Mouse (Mus musculus): ENCODE measurements around the gene Slc8a2. TPM values are rescaled to one million over a fixed set of nuclear protein-coding genes. Genes with fewer than 3 reads are reported as not detected.

Slc8a2 gene
- total and polyA plus RNA-seq, 3 experiments = 0.04 to 0.10 TPM; not detected in 1

- Histone ChIP-seq H3K4me2 (ENCODE audit: insufficient read depth, low read depth, poor library complexity, severe bottlenecking) (no peak overlapping the region), H3K4me1 (ENCODE audit: control insufficient read depth in 1 of 2, insufficient read depth in 2 of 2) (peaks cover 4 to 6% of the 10 kb centered on the region in 2 experiments), H3K79me2 (replicated peaks; ENCODE audit: control insufficient read depth, extremely low read depth, insufficient read depth, poor library complexity, severe bottlenecking) (no peaks in the 10 kb centered on the region), H3K4me3 (replicated peaks in 1 of 3; ENCODE audit: low read depth in 2 of 3, low read length in 2 of 3, poor library complexity in 1 of 3) (no peak overlapping the region), H3K27ac (ENCODE audit: insufficient read depth, low read depth) (no peak overlapping the region), H3K27me3 (replicated peaks) (peaks cover 24% of the 10 kb centered on the region), H3K36me3 (replicated peaks in 1 of 2; ENCODE audit: control insufficient read depth in 1 of 2, insufficient read depth in 1 of 2, low read length in 1 of 2) (no peaks in the 10 kb centered on the region), H3K9ac (ENCODE audit: insufficient read depth, low read depth) (no peak overlapping the region), H3K9me3 (replicated peaks; ENCODE audit: low read length) (peaks cover 10% of the 10 kb centered on the region)
- DNase-seq (ENCODE audit: extremely low read depth) = no peak
- dilution Hi-C loops (cut with MboI; ENCODE audit: extremely low pct_ligation_motif_present, extremely low pct_unique_long_range_greater_than_20kb, low sequenced_read_pairs) = loop anchor here (25.0 kb wide), 1 partner anchor 200 kb away; the partner anchor contains the start of gene Ehd2
- in situ Hi-C loops (cut with MboI; ENCODE audit: low pct_ligation_motif_present, low pct_unique_long_range_greater_than_20kb, low sequenced_read_pairs) = no loop called here
- no peak for TF ChIP-seq MXI1 (IDR thresholded peaks at IDR 0.05; ENCODE audit: low read depth, low read length)
- no peak for TF ChIP-seq NRF1 (IDR thresholded peaks at IDR 0.05; ENCODE audit: low read depth, low read length)
- no peak for TF ChIP-seq GABPA (IDR thresholded peaks at IDR 0.05; ENCODE audit: insufficient replicate concordance, low read depth, low read length)
- TF ChIP-seq BHLHE40 (IDR thresholded peaks at IDR 0.05; ENCODE audit: low read depth, low read length) = no peak
- no peak for TF ChIP-seq CHD2 (IDR thresholded peaks at IDR 0.05; ENCODE audit: low read length)
- no peak for TF ChIP-seq MAX (IDR thresholded peaks at IDR 0.05; ENCODE audit: low read length)
- no peak for TF ChIP-seq SMC3 (IDR thresholded peaks at IDR 0.05; ENCODE audit: low read depth, low read length)
Observed at GRCm38 (mm10) chr7:16162036-16162435, 32.4 kb downstream of the Slc8a2 start.

GRCm38 (mm10) chr7:16172141-16172581, 42.5 kb downstream of the Slc8a2 start:
- Histone ChIP-seq H3K9ac (ENCODE audit: insufficient read depth, low read depth) (no peak overlapping the region), H3K9me3 (replicated peaks; ENCODE audit: low read length) (peaks cover 16% of the 10 kb centered on the region), H3K79me2 (replicated peaks; ENCODE audit: control insufficient read depth, extremely low read depth, insufficient read depth, poor library complexity, severe bottlenecking) (no peaks in the 10 kb centered on the region), H3K4me3 (replicated peaks in 1 of 3; ENCODE audit: low read depth in 2 of 3, low read length in 2 of 3, poor library complexity in 1 of 3) (no peak overlapping the region), H3K27ac (ENCODE audit: insufficient read depth, low read depth) (no peak overlapping the region), H3K4me1 (ENCODE audit: control insufficient read depth in 1 of 2, insufficient read depth in 2 of 2) (peaks cover 3 to 22% of the 10 kb centered on the region in 2 experiments), H3K36me3 (replicated peaks in 1 of 2; ENCODE audit: control insufficient read depth in 1 of 2, insufficient read depth in 1 of 2, low read length in 1 of 2) (no peaks in the 10 kb centered on the region), H3K27me3 (replicated peaks) (peaks cover 35% of the 10 kb centered on the region), H3K4me2 (ENCODE audit: insufficient read depth, low read depth, poor library complexity, severe bottlenecking) (no peak overlapping the region)
- dilution Hi-C loops (cut with MboI; ENCODE audit: extremely low pct_ligation_motif_present, extremely low pct_unique_long_range_greater_than_20kb, low sequenced_read_pairs) = loop anchor here (25.0 kb wide), 1 partner anchor 210 kb away; the partner anchor contains the start of gene Ehd2
- no peak for DNase-seq (ENCODE audit: extremely low read depth)
- in situ Hi-C loops (cut with MboI; ENCODE audit: low pct_ligation_motif_present, low pct_unique_long_range_greater_than_20kb, low sequenced_read_pairs) = no loop called here
- no peak for TF ChIP-seq PAX5 (IDR thresholded peaks at IDR 0.05; ENCODE audit: low read length)
- no peak for TF ChIP-seq RCOR1 (conservative IDR thresholded peaks at IDR 0.05; ENCODE audit: low read depth, low read length)
- no peak for TF ChIP-seq EP300 (IDR thresholded peaks at IDR 0.05; ENCODE audit: low read length)
- TF ChIP-seq NELFE (IDR thresholded peaks at IDR 0.05; ENCODE audit: low read depth, low read length) = no peak
- no peak for TF ChIP-seq TBP (conservative IDR thresholded peaks at IDR 0.05; ENCODE audit: low read depth, low read length)

GRCm38 (mm10) chr7:16172586-16173140, 43.0 kb downstream of the Slc8a2 start:
- no peak for DNase-seq (ENCODE audit: extremely low read depth)

More at GRCm38 (mm10) chr7:16172586-16173140, 43.0 kb downstream of the Slc8a2 start:
- H3K27ac ChIP-seq (ENCODE audit: insufficient read depth, low read depth) = no peak overlapping the region
- H3K36me3 ChIP-seq (replicated peaks in 1 of 2; ENCODE audit: control insufficient read depth in 1 of 2, insufficient read depth in 1 of 2, low read length in 1 of 2) = peaks cover 0 to 2% of the 10 kb centered on the region in 2 experiments
- H3K9ac ChIP-seq (ENCODE audit: insufficient read depth, low read depth) = no peak overlapping the region
- no peaks in the 10 kb centered on the region for H3K79me2 ChIP-seq (replicated peaks; ENCODE audit: control insufficient read depth, extremely low read depth, insufficient read depth, poor library complexity, severe bottlenecking)
- H3K4me2 ChIP-seq (ENCODE audit: insufficient read depth, low read depth, poor library complexity, severe bottlenecking) = no peak overlapping the region
- dilution Hi-C loops (cut with MboI; ENCODE audit: extremely low pct_ligation_motif_present, extremely low pct_unique_long_range_greater_than_20kb, low sequenced_read_pairs) = loop anchor here (25.0 kb wide), 1 partner anchor 210 kb away; the partner anchor contains the start of gene Ehd2
- H3K4me3 ChIP-seq (replicated peaks in 1 of 3; ENCODE audit: low read depth in 2 of 3, low read length in 2 of 3, poor library complexity in 1 of 3) = no peak overlapping the region
- TF ChIP-seq BHLHE40 (IDR thresholded peaks at IDR 0.05; ENCODE audit: low read depth, low read length) (no peak), SIN3A (IDR thresholded peaks at IDR 0.05; ENCODE audit: low read length) (no peak), USF1 (IDR thresholded peaks at IDR 0.05; ENCODE audit: low read depth, low read length) (no peak), NRF1 (IDR thresholded peaks at IDR 0.05; ENCODE audit: low read depth, low read length) (no peak), ZKSCAN1 (IDR thresholded peaks at IDR 0.05; ENCODE audit: borderline replicate concordance, low read depth, low read length) (no peak), TBP (conservative IDR thresholded peaks at IDR 0.05; ENCODE audit: low read depth, low read length) (no peak)
- peaks cover 3 to 27% of the 10 kb centered on the region in 2 experiments for H3K4me1 ChIP-seq (ENCODE audit: control insufficient read depth in 1 of 2, insufficient read depth in 2 of 2)
- H3K9me3 ChIP-seq (replicated peaks; ENCODE audit: low read length) = peaks cover 12% of the 10 kb centered on the region
- H3K27me3 ChIP-seq (replicated peaks) = peaks cover 35% of the 10 kb centered on the region
- in situ Hi-C loops (cut with MboI; ENCODE audit: low pct_ligation_motif_present, low pct_unique_long_range_greater_than_20kb, low sequenced_read_pairs) = no loop called here

Data from CH12.LX (cell line).